Mouse (Mus musculus) heart, embryonic 10.5 days (tissue): ENCODE measurements around the gene Gm28038. TPM values are rescaled to one million over a fixed set of nuclear protein-coding genes. Genes with fewer than 3 reads are reported as not detected.

Experiments used
- DNase-seq: peaks from one replicate; pipeline ENCODE4 v3.0.0-alpha.2; 2017; ENCODE audit warnings: low spot score
- H3K27ac ChIP-seq: fragments of 300-500 bp; sonication (generic); 2 replicates; pipeline ENCODE4 v1.5.1; 2016; ENCODE audit warnings: mild to moderate bottlenecking
- H3K27me3 ChIP-seq: fragments of 300-500 bp; sonication (generic); 2 replicates; pipeline ENCODE4 v1.6.1; 2016; ENCODE audit warnings: mild to moderate bottlenecking; ENCODE audit not compliant: poor library complexity, insufficient read depth, severe bottlenecking
- H3K36me3 ChIP-seq: fragments of 300-500 bp; sonication (generic); 2 replicates; pipeline ENCODE4 v1.6.1; 2016; ENCODE audit warnings: mild to moderate bottlenecking, moderate library complexity
- H3K4me1 ChIP-seq: fragments of 300-500 bp; sonication (generic); 2 replicates; pipeline ENCODE4 v1.6.1; 2016; ENCODE audit warnings: mild to moderate bottlenecking
- H3K4me3 ChIP-seq: fragments of 300-500 bp; sonication (generic); 2 replicates; pipeline ENCODE4 v1.5.1; 2016; ENCODE audit warnings: mild to moderate bottlenecking, moderate library complexity
- H3K9me3 ChIP-seq: fragments of 300-500 bp; sonication (generic); 2 replicates; pipeline ENCODE4 v1.6.1; 2016; ENCODE audit warnings: mild to moderate bottlenecking, moderate library complexity
- WGBS: fragments of 180-500 bp; shearing (Covaris S2); methylation state at CpG from one replicate; pipeline ENCODE4 v1.1.7; 2016; 5-methylcytosine and 5-hydroxymethylcytosine counted together
- polyA plus RNA-seq: library from polyadenylated mRNA; unstranded; fragments of >200 nt; fragmentation: Nextera tagmentation; extraction: Ambion mirVana; gene quantifications from 2 replicates; pipeline ENCODE4 v1.2.1, GENCODE M21; 2016

The Gm28038 gene
- not detected in 2 replicates for polyA plus RNA-seq

GRCm38 (mm10) chr2:30280743-30281142 is at the start of gene Gm28038:
TSS of gene Gm28038 (plus strand) at chr2:30281043.
- Histone ChIP-seq H3K9me3 (no peaks in the 10 kb centered on the region), H3K27ac (no peak within 1 kb of the TSS), H3K4me1 (peaks cover 12% of the 10 kb centered on the region), H3K36me3 (peaks cover 13% of the 10 kb centered on the region; the same call in 1 of the 2 replicates), H3K27me3 (no peaks in the 10 kb centered on the region), H3K4me3 (no peak within 1 kb of the TSS)
- no peak for DNase-seq
- 89% methylated on average over 11 of the region's 11 CpGs for WGBS

GRCm38 (mm10) chr2:30235593-30235992 is 45.2 kb upstream of the Gm28038 start:
- H3K36me3 ChIP-seq: peaks cover 10% of the 10 kb centered on the region
- DNase-seq: no peak
- H3K4me1 ChIP-seq: peaks cover 35% of the 10 kb centered on the region
- 75% methylated on average over 5 of the region's 5 CpGs for WGBS
- H3K4me3 ChIP-seq: no peak overlapping the region
- no peak overlapping the region for H3K27ac ChIP-seq
- no peaks in the 10 kb centered on the region for H3K27me3 ChIP-seq
- H3K9me3 ChIP-seq: no peaks in the 10 kb centered on the region; the same call in 1 of the 2 replicates

GRCm38 (mm10) chr2:30236426-30237198 is 44.2 kb upstream of the Gm28038 start:
- H3K9me3 ChIP-seq: no peaks in the 10 kb centered on the region
- 6% methylated on average over 18 of the region's 18 CpGs for WGBS
- H3K36me3 ChIP-seq: peaks cover 21% of the 10 kb centered on the region
- H3K27ac ChIP-seq: peak overlapping the region; percentile 94
- H3K4me3 ChIP-seq: peak overlapping the region; percentile 77
- no peak for DNase-seq
- no peaks in the 10 kb centered on the region for H3K27me3 ChIP-seq
- H3K4me1 ChIP-seq: peaks cover 42% of the 10 kb centered on the region

GRCm38 (mm10) chr2:30237199-30237880 is 43.5 kb upstream of the Gm28038 start, which contains the start of gene Lrrc8a:
TSS of gene Lrrc8a (plus strand) at chr2:30237715.
- WGBS: under 1% methylated on average over 54 of the region's 67 CpGs
- peak; percentile 100 for DNase-seq
- H3K9me3 ChIP-seq: no peaks in the 10 kb centered on the region
- no peaks in the 10 kb centered on the region for H3K27me3 ChIP-seq
- H3K4me3 ChIP-seq: peak within 1 kb of the TSS; percentile 77
- H3K36me3 ChIP-seq: peaks cover 26% of the 10 kb centered on the region
- H3K4me1 ChIP-seq: peaks cover 43% of the 10 kb centered on the region
- peak within 1 kb of the TSS; percentile 94 for H3K27ac ChIP-seq

DNA sequence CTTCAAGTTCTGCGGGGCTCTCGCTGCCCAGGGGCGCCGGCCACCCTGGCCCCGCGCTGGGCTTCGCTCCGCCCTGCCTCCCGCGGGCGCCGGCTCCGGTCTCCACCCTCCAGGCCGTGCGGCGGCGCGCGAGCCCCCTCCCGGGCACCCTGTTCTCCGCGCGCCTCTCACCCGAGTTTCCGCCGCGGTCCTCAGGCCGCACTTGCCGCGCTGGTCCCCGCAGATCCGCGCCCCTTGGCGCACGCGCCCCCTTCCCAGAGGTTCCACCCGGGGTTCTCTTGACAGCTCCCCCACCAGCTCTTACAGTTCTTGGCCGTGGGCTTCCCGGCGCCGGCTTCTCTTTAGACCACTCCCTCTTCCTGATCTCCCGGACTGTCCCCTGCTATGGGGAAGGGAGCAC is 43.0 kb upstream of the Gm28038 start:
- Histone ChIP-seq H3K4me3 (peak overlapping the region; percentile 77), H3K27ac (peak overlapping the region; percentile 94), H3K27me3 (no peaks in the 10 kb centered on the region), H3K36me3 (peaks cover 32% of the 10 kb centered on the region), H3K4me1 (peaks cover 48% of the 10 kb centered on the region), H3K9me3 (no peaks in the 10 kb centered on the region)
- under 1% methylated on average over 27 of the region's 42 CpGs for WGBS
- DNase-seq: peak; percentile 86

- H3K9me3 ChIP-seq: no peaks in the 10 kb centered on the region
- H3K27me3 ChIP-seq: no peaks in the 10 kb centered on the region
- peak overlapping the region; percentile 77 for H3K4me3 ChIP-seq
- peaks cover 51% of the 10 kb centered on the region for H3K4me1 ChIP-seq
- no peak for DNase-seq
- peaks cover 41% of the 10 kb centered on the region for H3K36me3 ChIP-seq
- peak overlapping the region; percentile 94; the same call in 1 of the 2 replicates for H3K27ac ChIP-seq
- 71% methylated on average over 3 of the region's 3 CpGs for WGBS
Measured at GRCm38 (mm10) chr2:30238906-30239465, 41.9 kb upstream of the Gm28038 start.

DNA sequence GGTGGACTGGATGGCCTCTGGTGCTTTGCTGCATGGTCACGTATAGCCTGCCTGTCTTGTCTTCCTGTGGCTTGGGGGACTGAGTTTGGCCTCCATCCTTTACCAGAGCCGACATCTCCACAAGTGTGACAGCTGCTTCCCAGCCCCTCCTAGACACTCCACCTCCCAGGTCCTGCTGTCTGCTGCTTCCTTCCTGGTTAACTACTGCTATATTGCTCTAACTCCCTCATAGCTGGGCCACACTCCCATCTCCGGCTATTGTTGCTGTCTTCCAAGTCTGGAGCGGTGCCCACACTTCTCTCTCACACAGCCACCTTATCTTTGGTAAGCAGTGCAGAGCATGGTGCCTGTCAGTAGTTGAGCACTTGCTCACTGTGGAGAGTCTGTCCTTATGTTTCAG is 41.1 kb upstream of the Gm28038 start:
- Histone ChIP-seq H3K9me3 (no peaks in the 10 kb centered on the region), H3K27me3 (no peaks in the 10 kb centered on the region), H3K27ac (peak overlapping the region; percentile 94; the same call in 1 of the 2 replicates), H3K4me1 (peaks cover 51% of the 10 kb centered on the region), H3K4me3 (peak overlapping the region; percentile 77; the same call in 1 of the 2 replicates), H3K36me3 (peaks cover 49% of the 10 kb centered on the region)
- 53% methylated on average over 4 of the region's 4 CpGs for WGBS
- peak; percentile 78 for DNase-seq

GRCm38 (mm10) chr2:30240267-30240666 is 40.6 kb upstream of the Gm28038 start, which contains the start of gene Gm28035:
TSS of gene Gm28035 (plus strand) at chr2:30240567.
- no peaks in the 10 kb centered on the region for H3K27me3 ChIP-seq
- peaks cover 51% of the 10 kb centered on the region for H3K4me1 ChIP-seq
- no peaks in the 10 kb centered on the region for H3K9me3 ChIP-seq
- peak within 1 kb of the TSS; percentile 94; the same call in 1 of the 2 replicates for H3K27ac ChIP-seq
- peak within 1 kb of the TSS; percentile 77 for H3K4me3 ChIP-seq
- 82% methylated on average over 2 of the region's 2 CpGs for WGBS
- DNase-seq: no peak
- H3K36me3 ChIP-seq: peaks cover 53% of the 10 kb centered on the region

DNA sequence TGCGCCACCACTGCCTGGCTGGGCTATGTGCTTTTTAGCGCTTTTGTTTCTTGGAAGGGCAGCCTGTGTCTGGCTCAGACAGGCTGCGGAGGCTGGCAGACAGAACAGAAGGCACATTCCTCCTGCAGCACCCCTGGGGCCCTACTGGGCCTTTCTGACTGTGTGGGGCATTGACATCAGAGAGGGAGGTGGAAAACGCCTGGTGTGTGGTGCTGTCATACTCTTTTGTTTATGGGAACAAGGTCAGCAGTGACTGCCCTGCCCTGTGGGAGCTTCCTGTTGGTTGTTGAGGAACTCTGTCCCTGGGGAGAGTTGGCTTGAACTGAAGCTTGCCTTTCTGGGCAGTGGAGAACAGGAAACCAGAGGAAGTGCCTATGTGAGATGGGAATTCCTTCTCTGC is 38.3 kb upstream of the Gm28038 start:
- 48% methylated on average over 4 of the region's 4 CpGs for WGBS
- H3K27ac ChIP-seq: peak overlapping the region; percentile 49; the same call in 1 of the 2 replicates
- no peaks in the 10 kb centered on the region for H3K27me3 ChIP-seq
- no peak overlapping the region for H3K4me3 ChIP-seq
- H3K4me1 ChIP-seq: peaks cover 42% of the 10 kb centered on the region
- H3K9me3 ChIP-seq: no peaks in the 10 kb centered on the region
- DNase-seq: no peak
- peaks cover 60% of the 10 kb centered on the region for H3K36me3 ChIP-seq

DNA sequence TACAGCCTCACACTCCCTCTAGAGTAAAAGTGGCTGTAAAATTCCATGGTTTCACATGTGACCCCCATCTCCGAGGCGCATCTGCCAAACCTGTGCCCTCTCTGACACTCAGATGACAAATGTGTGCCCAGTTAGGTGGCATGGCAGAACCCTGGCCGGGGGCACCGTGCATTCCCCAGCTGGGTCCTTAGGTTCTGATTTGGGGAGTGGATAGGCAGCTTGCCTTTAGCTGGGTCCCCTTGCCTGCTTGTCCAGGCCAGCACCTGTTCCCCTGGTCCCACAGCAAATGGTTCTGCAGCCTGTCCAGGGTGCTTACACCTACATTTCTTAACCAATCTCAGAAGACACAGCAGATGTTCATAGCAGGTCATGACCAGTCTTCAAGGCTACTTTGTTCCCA is 37.5 kb upstream of the Gm28038 start:
- Histone ChIP-seq H3K27me3 (no peaks in the 10 kb centered on the region), H3K27ac (no peak overlapping the region), H3K4me1 (peaks cover 42% of the 10 kb centered on the region), H3K4me3 (no peak overlapping the region), H3K36me3 (peaks cover 69% of the 10 kb centered on the region), H3K9me3 (no peaks in the 10 kb centered on the region)
- 96% methylated on average over 4 of the region's 4 CpGs for WGBS
- no peak for DNase-seq

- H3K27ac ChIP-seq: no peak overlapping the region
- H3K9me3 ChIP-seq: no peaks in the 10 kb centered on the region
- no peak overlapping the region for H3K4me3 ChIP-seq
- 74% methylated on average over 7 of the region's 7 CpGs for WGBS
- no peak for DNase-seq
- H3K4me1 ChIP-seq: peaks cover 29% of the 10 kb centered on the region
- H3K27me3 ChIP-seq: no peaks in the 10 kb centered on the region
- H3K36me3 ChIP-seq: peaks cover 80% of the 10 kb centered on the region
Measured at GRCm38 (mm10) chr2:30244595-30245178, 36.2 kb upstream of the Gm28038 start.

GRCm38 (mm10) chr2:30247036-30247435 is 33.8 kb upstream of the Gm28038 start:
- no peak for DNase-seq
- WGBS: 91% methylated on average over 5 of the region's 5 CpGs
- no peaks in the 10 kb centered on the region for H3K9me3 ChIP-seq
- no peak overlapping the region for H3K27ac ChIP-seq
- no peak overlapping the region for H3K4me3 ChIP-seq
- H3K36me3 ChIP-seq: peaks cover 77% of the 10 kb centered on the region
- no peaks in the 10 kb centered on the region for H3K27me3 ChIP-seq
- H3K4me1 ChIP-seq: peaks cover 21% of the 10 kb centered on the region
